ENCODE assay signal across 8 mouse cellular contexts in genomic region chr3:107758176-107758575, GRCm38 (mm10). TPM values are rescaled to one million over a fixed set of nuclear protein-coding genes. Genes with fewer than 3 reads are reported as not detected.
A peak's percentile ranks its signal among the peaks of the same experiment; 100 is the strongest.
DNase-seq lines count a peak whose midpoint lies in the region; ATAC-seq and TF ChIP-seq lines count a peak whose summit lies in the region.

No protein-coding gene starts in this region.

- no peak for ATAC-seq in midbrain, embryonic 11.5 days (ENCODE audit: low FRiP score)
- ATAC-seq in liver, embryonic 11.5 days (replicated peaks; ENCODE audit: low FRiP score), result no peak

- TF ChIP-seq CTCF in heart, adult 2 months (IDR thresholded peaks at IDR 0.05), result no peak

- peak overlapping the region; percentile 96 for H3K9ac ChIP-seq in heart, adult 2 months (ENCODE audit: low read depth, low read length)
- H3K9ac ChIP-seq in midbrain, embryonic 11.5 days (ENCODE audit: low read length), result no peak overlapping the region
- no peak overlapping the region for H3K9ac ChIP-seq in liver, embryonic 11.5 days (ENCODE audit: low read depth, low read length)

- no peak for TF ChIP-seq POLR2A in heart, adult 2 months (IDR thresholded peaks at IDR 0.05; ENCODE audit: insufficient read depth, low read depth, low read length)

- WGBS in heart, adult 2 months, result 16% methylated on average over 2 of the region's 2 CpGs
- WGBS in midbrain, embryonic 10.5 days, result 74% methylated on average over 2 of the region's 2 CpGs
- 86% methylated on average over 2 of the region's 2 CpGs for WGBS in midbrain, embryonic 11.5 days
- 52% methylated on average over 2 of the region's 2 CpGs for WGBS in liver, embryonic 11.5 days

- peak overlapping the region; percentile 95 for H3K27ac ChIP-seq in heart, adult 2 months
- no peak overlapping the region; the same call in 1 of the 2 replicates for H3K27ac ChIP-seq in midbrain, embryonic 10.5 days (replicated peaks)
- no peak overlapping the region for H3K27ac ChIP-seq in midbrain, embryonic 11.5 days (ENCODE audit: low read depth, low read length)
- no peak overlapping the region for H3K27ac ChIP-seq in liver, embryonic 11.5 days (ENCODE audit: low read depth, low read length)

- intact Hi-C loops in heart, adult 2 months (cut with DNase I), result loop anchor here (2.0 kb wide), 2 partner anchors 35 to 107 kb away; no protein-coding TSS in a partner anchor
- intact Hi-C loops in heart, postnatal 36 days (cut with DNase I), result loop anchor here (5.0 kb wide), 1 partner anchor 126 kb away; the partner anchor contains the start of genes Gm10961 and Strip1

- peak overlapping the region; percentile 92 for H3K4me3 ChIP-seq in heart, adult 2 months
- H3K4me3 ChIP-seq in midbrain, embryonic 10.5 days, result peak overlapping the region; percentile 80; the same call in 1 of the 2 replicates
- no peak overlapping the region for H3K4me3 ChIP-seq in midbrain, embryonic 11.5 days (ENCODE audit: low read depth, low read length)
- peak overlapping the region; percentile 76; the same call in 1 of the 2 replicates for H3K4me3 ChIP-seq in liver, embryonic 11.5 days (ENCODE audit: low read depth, low read length)

- H3K4me1 ChIP-seq in heart, adult 2 months (ENCODE audit: control insufficient read depth, insufficient read depth, low read length), result peaks cover 25% of the 10 kb centered on the region
- H3K4me1 ChIP-seq in midbrain, embryonic 10.5 days, result peaks cover 48% of the 10 kb centered on the region
- peaks cover 18% of the 10 kb centered on the region for H3K4me1 ChIP-seq in midbrain, embryonic 11.5 days (ENCODE audit: control insufficient read depth, insufficient read depth, low read length)
- peaks cover 18% of the 10 kb centered on the region for H3K4me1 ChIP-seq in liver, embryonic 11.5 days (replicated peaks; ENCODE audit: control insufficient read depth, insufficient read depth, low read length)

- no peak for DNase-seq in heart, adult 2 months
- no peak for DNase-seq in heart, postnatal 36 days
- DNase-seq in midbrain, embryonic 10.5 days (ENCODE audit: low spot score), result no peak
- no peak for DNase-seq in midbrain, embryonic 11.5 days (ENCODE audit: low spot score, missing footprints)
- no peak for DNase-seq in liver, embryonic 11.5 days (ENCODE audit: low spot score)
- DNase-seq in right cerebral cortex, postnatal 14 days, result no peak
- no peak for DNase-seq in adipocyte (ENCODE audit: low spot score)
- no peak for DNase-seq in thymus, adult 18-20 months

- no peaks in the 10 kb centered on the region for H3K9me3 ChIP-seq in midbrain, embryonic 10.5 days (replicated peaks)
- H3K9me3 ChIP-seq in midbrain, embryonic 11.5 days (ENCODE audit: control insufficient read depth, low read length), result no peaks in the 10 kb centered on the region
- H3K9me3 ChIP-seq in liver, embryonic 11.5 days (ENCODE audit: control insufficient read depth, low read length), result no peaks in the 10 kb centered on the region

- TF ChIP-seq EP300 in heart, adult 2 months (IDR thresholded peaks at IDR 0.05; ENCODE audit: insufficient read depth, low read depth, low read length), result no peak

- H3K36me3 ChIP-seq in heart, adult 2 months (ENCODE audit: control insufficient read depth, insufficient read depth, low read length), result peaks cover 22% of the 10 kb centered on the region
- H3K36me3 ChIP-seq in midbrain, embryonic 10.5 days, result peaks cover 11% of the 10 kb centered on the region
- H3K36me3 ChIP-seq in midbrain, embryonic 11.5 days (ENCODE audit: control insufficient read depth, insufficient read depth, low read length), result no peaks in the 10 kb centered on the region
- H3K36me3 ChIP-seq in liver, embryonic 11.5 days (ENCODE audit: control insufficient read depth, insufficient read depth, low read length), result peaks cover 2% of the 10 kb centered on the region; the same call in 1 of the 2 replicates

- H3K79me2 ChIP-seq in heart, adult 2 months (replicated peaks; ENCODE audit: control insufficient read depth, insufficient read depth, low read length), result peaks cover 2% of the 10 kb centered on the region

- H3K27me3 ChIP-seq in heart, adult 2 months (ENCODE audit: control insufficient read depth, insufficient read depth, low read length), result no peaks in the 10 kb centered on the region
- peaks cover 20% of the 10 kb centered on the region for H3K27me3 ChIP-seq in midbrain, embryonic 10.5 days (ENCODE audit: low read depth, poor library complexity, severe bottlenecking)
- H3K27me3 ChIP-seq in midbrain, embryonic 11.5 days (ENCODE audit: control insufficient read depth, insufficient read depth, low read length), result no peaks in the 10 kb centered on the region
- H3K27me3 ChIP-seq in liver, embryonic 11.5 days (replicated peaks; ENCODE audit: control insufficient read depth, insufficient read depth, low read length), result peaks cover 28% of the 10 kb centered on the region

- no peak overlapping the region for H3K4me2 ChIP-seq in midbrain, embryonic 11.5 days
- H3K4me2 ChIP-seq in liver, embryonic 11.5 days, result peak overlapping the region; percentile 89

RNA-seq across cellular contexts. Expression of gene Csf1, which starts 2.1 kb away (rescaled TPM):
- total RNA-seq in heart, adult 2 months (2021), result 10 to 100 TPM; 30.0 to 41.7 TPM
- polyA plus RNA-seq in heart, adult 2 months (2012; rRNA removed), result 32.9 and 44.0 TPM in 2 replicates
- total RNA-seq in heart, postnatal 36 days (2021), result 10 to 100 TPM; 34.4 to 49.5 TPM
- polyA plus RNA-seq in midbrain, embryonic 10.5 days (2016; fragmentation: Nextera tagmentation; extraction: Ambion mirVana), result 6.5 and 7.7 TPM in 2 replicates
- 4.6 and 5.7 TPM in 2 replicates for polyA plus RNA-seq in midbrain, embryonic 11.5 days (2014; fragmentation: Nextera tagmentation; extraction: Ambion mirVana)
- polyA plus RNA-seq in liver, embryonic 11.5 days (2014; fragmentation: Nextera tagmentation; extraction: Ambion mirVana), result 10.7 TPM in 2 replicates
